Mouse (Mus musculus): Measurements from ENCODE around the gene Pet117.

DNA sequence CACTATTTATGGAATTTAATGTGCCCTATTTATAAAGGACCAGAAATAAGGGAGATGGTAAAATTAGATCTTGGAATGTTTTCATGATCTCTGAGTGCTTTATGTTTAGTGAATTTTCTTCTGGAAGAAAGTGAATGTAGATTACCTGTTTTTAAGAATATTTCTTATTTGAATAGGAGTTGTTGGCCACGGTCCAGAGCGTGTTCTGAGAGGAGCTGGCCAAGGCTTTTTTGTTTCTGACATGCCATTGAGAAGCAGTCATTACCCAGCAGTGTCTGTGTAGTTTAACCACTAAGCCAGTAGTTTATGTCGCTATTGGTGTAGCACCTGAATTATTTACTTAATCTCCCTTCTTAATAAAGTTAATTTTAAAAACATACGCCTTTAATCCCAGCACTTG, 12.9 kb downstream of the Pet117 start:
- TF ChIP-seq POLR2A (IDR thresholded peaks at IDR 0.05; ENCODE audit: borderline replicate concordance, extremely low read depth, insufficient read depth, insufficient read length, poor library complexity, severe bottlenecking) (no peak), CTCF (IDR thresholded peaks at IDR 0.05; ENCODE audit: borderline replicate concordance, extremely low read depth, insufficient read depth, insufficient read length) (no peak)

Data from brain, embryonic 14.5 days (tissue).